Mouse (Mus musculus): ENCODE data around the gene Mdm4. TPM values are rescaled to one million over a fixed set of nuclear protein-coding genes. Genes with fewer than 3 reads are reported as not detected.

Mdm4 gene
- polyA plus RNA-seq, 1 experiment from 2014 or later = 40.6 TPM

GRCm38 (mm10) chr1:133020137-133020894 lies 10.0 kb downstream of the Mdm4 start:
- Histone ChIP-seq H3K27me3 (replicated peaks; ENCODE audit: control insufficient read depth, insufficient read depth, low read length) (no peaks in the 10 kb centered on the region), H3K4me1 (replicated peaks; ENCODE audit: control insufficient read depth, insufficient read depth, low read length) (peaks cover 11% of the 10 kb centered on the region), H3K4me3 (ENCODE audit: low read depth, low read length) (no peak overlapping the region), H3K27ac (ENCODE audit: low read depth, low read length) (peak overlapping the region; percentile 46), H3K4me2 (peak overlapping the region; percentile 34), H3K9me3 (ENCODE audit: control insufficient read depth, low read length) (no peaks in the 10 kb centered on the region), H3K36me3 (ENCODE audit: control insufficient read depth, insufficient read depth, low read length) (peaks cover 15% of the 10 kb centered on the region; the same call in 1 of the 2 replicates), H3K9ac (ENCODE audit: low read depth, low read length) (no peak overlapping the region)
- ATAC-seq (replicated peaks; ENCODE audit: low FRiP score) = peak; percentile 58; the same call in 1 of the 2 replicates
- WGBS = 63% methylated on average over 3 of the region's 3 CpGs
- DNase-seq (ENCODE audit: low spot score) = no peak

- Histone ChIP-seq H3K4me3 (ENCODE audit: low read depth, low read length) (no peak overlapping the region), H3K9me3 (ENCODE audit: control insufficient read depth, low read length) (no peaks in the 10 kb centered on the region), H3K36me3 (ENCODE audit: control insufficient read depth, insufficient read depth, low read length) (peaks cover 18% of the 10 kb centered on the region; the same call in 1 of the 2 replicates), H3K9ac (ENCODE audit: low read depth, low read length) (no peak overlapping the region), H3K4me1 (replicated peaks; ENCODE audit: control insufficient read depth, insufficient read depth, low read length) (peaks cover 11% of the 10 kb centered on the region), H3K27me3 (replicated peaks; ENCODE audit: control insufficient read depth, insufficient read depth, low read length) (no peaks in the 10 kb centered on the region), H3K4me2 (no peak overlapping the region), H3K27ac (ENCODE audit: low read depth, low read length) (no peak overlapping the region)
- no peak for DNase-seq (ENCODE audit: low spot score)
- ATAC-seq (replicated peaks; ENCODE audit: low FRiP score) = no peak
Observed at GRCm38 (mm10) chr1:133019312-133019711, 11.0 kb downstream of the Mdm4 start.

- H3K27ac ChIP-seq (ENCODE audit: low read depth, low read length) = no peak overlapping the region
- no peaks in the 10 kb centered on the region for H3K9me3 ChIP-seq (ENCODE audit: control insufficient read depth, low read length)
- DNase-seq (ENCODE audit: low spot score) = no peak
- H3K27me3 ChIP-seq (replicated peaks; ENCODE audit: control insufficient read depth, insufficient read depth, low read length) = no peaks in the 10 kb centered on the region
- peaks cover 20% of the 10 kb centered on the region; the same call in 1 of the 2 replicates for H3K36me3 ChIP-seq (ENCODE audit: control insufficient read depth, insufficient read depth, low read length)
- no peak overlapping the region for H3K9ac ChIP-seq (ENCODE audit: low read depth, low read length)
- no peak overlapping the region for H3K4me3 ChIP-seq (ENCODE audit: low read depth, low read length)
- peaks cover 6% of the 10 kb centered on the region for H3K4me1 ChIP-seq (replicated peaks; ENCODE audit: control insufficient read depth, insufficient read depth, low read length)
- no peak overlapping the region for H3K4me2 ChIP-seq
- ATAC-seq (replicated peaks; ENCODE audit: low FRiP score) = no peak
- WGBS = 90% methylated on average over 2 of the region's 2 CpGs
Observed at GRCm38 (mm10) chr1:133018580-133018979, 11.8 kb downstream of the Mdm4 start.

- H3K9ac ChIP-seq (ENCODE audit: low read depth, low read length) = no peak overlapping the region
- ATAC-seq (replicated peaks; ENCODE audit: low FRiP score) (no peak), DNase-seq (ENCODE audit: low spot score) (no peak)
- H3K4me2 ChIP-seq = no peak overlapping the region
- H3K36me3 ChIP-seq (ENCODE audit: control insufficient read depth, insufficient read depth, low read length) = peaks cover 18% of the 10 kb centered on the region; the same call in 1 of the 2 replicates
- H3K9me3 ChIP-seq (ENCODE audit: control insufficient read depth, low read length) = no peaks in the 10 kb centered on the region
- H3K27me3 ChIP-seq (replicated peaks; ENCODE audit: control insufficient read depth, insufficient read depth, low read length) = no peaks in the 10 kb centered on the region
- 91% methylated on average over 9 of the region's 9 CpGs for WGBS
- peaks cover 9% of the 10 kb centered on the region for H3K4me1 ChIP-seq (replicated peaks; ENCODE audit: control insufficient read depth, insufficient read depth, low read length)
- no peak overlapping the region for H3K27ac ChIP-seq (ENCODE audit: low read depth, low read length)
- no peak overlapping the region for H3K4me3 ChIP-seq (ENCODE audit: low read depth, low read length)
Observed at GRCm38 (mm10) chr1:133016775-133017428, 13.5 kb downstream of the Mdm4 start.

GRCm38 (mm10) chr1:133014196-133014595 lies 16.2 kb downstream of the Mdm4 start:
- H3K4me2 ChIP-seq = no peak overlapping the region
- WGBS = 96% methylated on average over 1 of the region's 1 CpGs
- no peak overlapping the region for H3K27ac ChIP-seq (ENCODE audit: low read depth, low read length)
- no peaks in the 10 kb centered on the region for H3K9me3 ChIP-seq (ENCODE audit: control insufficient read depth, low read length)
- no peak for ATAC-seq (replicated peaks; ENCODE audit: low FRiP score)
- H3K27me3 ChIP-seq (replicated peaks; ENCODE audit: control insufficient read depth, insufficient read depth, low read length) = no peaks in the 10 kb centered on the region
- 0 out of 2 replicates have a peak, but pooled peaks cover 3% of the 10 kb centered on the region for H3K4me1 ChIP-seq (replicated peaks; ENCODE audit: control insufficient read depth, insufficient read depth, low read length)
- peaks cover 24% of the 10 kb centered on the region for H3K36me3 ChIP-seq (ENCODE audit: control insufficient read depth, insufficient read depth, low read length)
- H3K9ac ChIP-seq (ENCODE audit: low read depth, low read length) = no peak overlapping the region
- H3K4me3 ChIP-seq (ENCODE audit: low read depth, low read length) = no peak overlapping the region
- DNase-seq (ENCODE audit: low spot score) = no peak

GRCm38 (mm10) chr1:133013331-133013730 lies 17.0 kb downstream of the Mdm4 start:
- Histone ChIP-seq H3K4me2 (no peak overlapping the region), H3K9ac (ENCODE audit: low read depth, low read length) (no peak overlapping the region), H3K36me3 (ENCODE audit: control insufficient read depth, insufficient read depth, low read length) (peaks cover 27% of the 10 kb centered on the region), H3K27ac (ENCODE audit: low read depth, low read length) (no peak overlapping the region), H3K9me3 (ENCODE audit: control insufficient read depth, low read length) (no peaks in the 10 kb centered on the region), H3K4me3 (ENCODE audit: low read depth, low read length) (no peak overlapping the region), H3K27me3 (replicated peaks; ENCODE audit: control insufficient read depth, insufficient read depth, low read length) (no peaks in the 10 kb centered on the region), H3K4me1 (replicated peaks; ENCODE audit: control insufficient read depth, insufficient read depth, low read length) (0 out of 2 replicates have a peak, but pooled peaks cover 3% of the 10 kb centered on the region)
- ATAC-seq (replicated peaks; ENCODE audit: low FRiP score) (no peak), DNase-seq (ENCODE audit: low spot score) (no peak)

- ATAC-seq (replicated peaks; ENCODE audit: low FRiP score) (no peak), DNase-seq (ENCODE audit: low spot score) (no peak)
- no peaks in the 10 kb centered on the region for H3K9me3 ChIP-seq (ENCODE audit: control insufficient read depth, low read length)
- H3K27ac ChIP-seq (ENCODE audit: low read depth, low read length) = no peak overlapping the region
- H3K36me3 ChIP-seq (ENCODE audit: control insufficient read depth, insufficient read depth, low read length) = peaks cover 22% of the 10 kb centered on the region
- no peak overlapping the region for H3K4me3 ChIP-seq (ENCODE audit: low read depth, low read length)
- no peak overlapping the region for H3K9ac ChIP-seq (ENCODE audit: low read depth, low read length)
- no peaks in the 10 kb centered on the region for H3K27me3 ChIP-seq (replicated peaks; ENCODE audit: control insufficient read depth, insufficient read depth, low read length)
- H3K4me1 ChIP-seq (replicated peaks; ENCODE audit: control insufficient read depth, insufficient read depth, low read length) = 0 out of 2 replicates have a peak, but pooled peaks cover 3% of the 10 kb centered on the region
- no peak overlapping the region for H3K4me2 ChIP-seq
- WGBS = 77% methylated on average over 11 of the region's 13 CpGs
Observed at GRCm38 (mm10) chr1:133011955-133012841, 18.2 kb downstream of the Mdm4 start.

GRCm38 (mm10) chr1:133006571-133006970 lies 23.8 kb downstream of the Mdm4 start:
- H3K9ac ChIP-seq (ENCODE audit: low read depth, low read length) = no peak overlapping the region
- ATAC-seq (replicated peaks; ENCODE audit: low FRiP score) (no peak), DNase-seq (ENCODE audit: low spot score) (no peak)
- no peak overlapping the region for H3K4me2 ChIP-seq
- H3K4me1 ChIP-seq (replicated peaks; ENCODE audit: control insufficient read depth, insufficient read depth, low read length) = no peaks in the 10 kb centered on the region
- WGBS = 89% methylated on average over 3 of the region's 3 CpGs
- no peak overlapping the region for H3K27ac ChIP-seq (ENCODE audit: low read depth, low read length)
- no peaks in the 10 kb centered on the region for H3K9me3 ChIP-seq (ENCODE audit: control insufficient read depth, low read length)
- no peak overlapping the region for H3K4me3 ChIP-seq (ENCODE audit: low read depth, low read length)
- no peaks in the 10 kb centered on the region for H3K27me3 ChIP-seq (replicated peaks; ENCODE audit: control insufficient read depth, insufficient read depth, low read length)
- peaks cover 33% of the 10 kb centered on the region for H3K36me3 ChIP-seq (ENCODE audit: control insufficient read depth, insufficient read depth, low read length)

Data from liver, embryonic 11.5 days (tissue).